Mouse (Mus musculus) lung, embryonic 14.5 days (tissue): ENCODE data around the gene Zfp683. TPM values are rescaled to one million over a fixed set of nuclear protein-coding genes. Genes with fewer than 3 reads are reported as not detected.

Source experiments
- ATAC-seq: fragments of 200-750 bp; cut with Nextera tagmentation; 2 replicates; pipeline ENCODE4 v1.8.0; 2017; ENCODE audit warnings: mild to moderate bottlenecking, moderate TSS enrichment, moderate library complexity; ENCODE audit not compliant: insufficient read depth
- DNase-seq: peaks from one replicate; pipeline ENCODE4 v3.0.0-alpha.2; 2015
- H3K27ac ChIP-seq: fragments of 300-500 bp; sonication (generic); 2 replicates; pipeline ENCODE4 v1.5.1; 2014; ENCODE audit warnings: low read depth, mild to moderate bottlenecking, moderate library complexity
- H3K27me3 ChIP-seq: fragments of 300-500 bp; sonication (generic); 2 replicates; pipeline ENCODE4 v1.6.1; 2014; ENCODE audit warnings: low read length, control low read depth; ENCODE audit not compliant: insufficient read depth
- H3K36me3 ChIP-seq: fragments of 300-500 bp; sonication (generic); 2 replicates; pipeline ENCODE4 v1.6.1; 2014; ENCODE audit warnings: control low read depth; ENCODE audit not compliant: insufficient read depth
- H3K4me1 ChIP-seq: fragments of 300-500 bp; sonication (generic); 2 replicates; pipeline ENCODE4 v1.6.1; 2014; ENCODE audit warnings: antibody characterized with exemption, control low read depth; ENCODE audit not compliant: insufficient read depth
- H3K4me2 ChIP-seq: fragments of 300-500 bp; sonication (generic); 2 replicates; pipeline ENCODE4 v1.6.1; 2014; ENCODE audit warnings: mild to moderate bottlenecking
- H3K4me3 ChIP-seq: fragments of 300-500 bp; sonication (generic); 2 replicates; pipeline ENCODE4 v1.5.1; 2014; ENCODE audit warnings: low read depth, low read length
- H3K9ac ChIP-seq: fragments of 300-500 bp; sonication (generic); 2 replicates; pipeline ENCODE4 v1.6.1; 2014
- H3K9me3 ChIP-seq: fragments of 300-500 bp; sonication (generic); 2 replicates; pipeline ENCODE4 v1.6.1; 2016; ENCODE audit warnings: low read depth, low read length, control low read depth
- CTCF ChIP-seq: IDR thresholded peaks from 2 replicates; pipeline ENCODE4 v1.5.1; 2016; ENCODE audit warnings: antibody characterized with exemption, low read depth
- WGBS: fragments of 180-500 bp; shearing (Covaris S2); extraction: QIAGEN DNeasy Blood & Tissue Kit; methylation state at CpG from one replicate; pipeline ENCODE4 v1.1.7; 2014; 5-methylcytosine and 5-hydroxymethylcytosine counted together
- polyA plus RNA-seq: library from polyadenylated mRNA; unstranded; fragments of >200 nt; fragmentation: Nextera tagmentation; extraction: Ambion mirVana; gene quantifications from 2 replicates; pipeline ENCODE4 v1.2.1, GENCODE M21; 2014

Zfp683 gene
- polyA plus RNA-seq, 1 experiment from 2014 or later, result not detected

DNA sequence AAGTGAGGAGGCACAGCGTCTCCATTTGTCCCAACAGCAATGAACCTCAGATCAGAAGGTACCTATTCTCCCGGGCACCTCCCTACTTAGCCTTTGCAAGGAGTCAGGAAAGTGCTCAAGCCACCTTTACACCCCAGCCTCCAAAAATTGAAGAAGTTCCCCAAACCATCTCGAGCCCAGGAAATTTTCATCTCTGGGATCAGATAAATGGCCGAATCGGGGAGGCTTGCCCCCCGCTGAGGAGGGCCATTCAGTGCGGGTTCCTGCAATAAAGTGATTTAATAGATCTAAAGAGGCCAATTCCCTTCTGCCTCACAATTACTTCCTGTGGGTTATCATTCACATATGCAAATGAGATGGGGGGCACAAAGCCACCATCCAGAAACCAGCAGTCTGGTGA lies 37.4 kb upstream of the Zfp683 start:
- DNase-seq (no peak), ATAC-seq (no peak)
- no peak overlapping the region for H3K27ac ChIP-seq
- H3K9me3 ChIP-seq, result no peaks in the 10 kb centered on the region
- peaks cover 45% of the 10 kb centered on the region for H3K27me3 ChIP-seq
- H3K4me2 ChIP-seq, result no peak overlapping the region
- TF ChIP-seq CTCF, result no peak
- no peak overlapping the region for H3K9ac ChIP-seq
- 14% methylated on average over 7 of the region's 7 CpGs for WGBS
- H3K4me3 ChIP-seq, result no peak overlapping the region
- no peaks in the 10 kb centered on the region for H3K4me1 ChIP-seq
- H3K36me3 ChIP-seq, result no peaks in the 10 kb centered on the region

- ATAC-seq (no peak), DNase-seq (no peak)
- no peak overlapping the region for H3K27ac ChIP-seq
- H3K4me3 ChIP-seq, result no peak overlapping the region
- no peaks in the 10 kb centered on the region for H3K4me1 ChIP-seq
- H3K9me3 ChIP-seq, result no peaks in the 10 kb centered on the region
- H3K36me3 ChIP-seq, result no peaks in the 10 kb centered on the region
- peaks cover 45% of the 10 kb centered on the region for H3K27me3 ChIP-seq
- no peak for TF ChIP-seq CTCF
- WGBS, result 3% methylated on average over 8 of the region's 8 CpGs
- H3K9ac ChIP-seq, result no peak overlapping the region
- no peak overlapping the region for H3K4me2 ChIP-seq
Observed at GRCm38 (mm10) chr4:134016767-134017166, 36.9 kb upstream of the Zfp683 start.

- H3K4me2 ChIP-seq, result peak overlapping the region; percentile 45; the same call in 1 of the 2 replicates
- ATAC-seq (no peak), DNase-seq (no peak)
- H3K27ac ChIP-seq, result no peak overlapping the region
- H3K4me3 ChIP-seq, result peak overlapping the region; percentile 21
- whole genome bisulfite sequencing, result 5% methylated on average over 21 of the region's 21 CpGs
- H3K4me1 ChIP-seq, result no peaks in the 10 kb centered on the region
- no peak for TF ChIP-seq CTCF
- H3K27me3 ChIP-seq, result peaks cover 44% of the 10 kb centered on the region
- no peaks in the 10 kb centered on the region for H3K9me3 ChIP-seq
- no peak overlapping the region for H3K9ac ChIP-seq
- no peaks in the 10 kb centered on the region for H3K36me3 ChIP-seq
Observed at GRCm38 (mm10) chr4:134017201-134017865, 36.3 kb upstream of the Zfp683 start.

- no peak for TF ChIP-seq CTCF
- Histone ChIP-seq H3K9ac (no peak overlapping the region), H3K27ac (no peak overlapping the region), H3K27me3 (peaks cover 42% of the 10 kb centered on the region), H3K4me1 (no peaks in the 10 kb centered on the region), H3K36me3 (no peaks in the 10 kb centered on the region), H3K9me3 (no peaks in the 10 kb centered on the region), H3K4me2 (peak overlapping the region; percentile 45), H3K4me3 (peak overlapping the region; percentile 21)
- ATAC-seq (no peak), DNase-seq (no peak)
- WGBS, result under 1% methylated on average over 46 of the region's 46 CpGs
Observed at GRCm38 (mm10) chr4:134018038-134018778, 35.4 kb upstream of the Zfp683 start.

DNA sequence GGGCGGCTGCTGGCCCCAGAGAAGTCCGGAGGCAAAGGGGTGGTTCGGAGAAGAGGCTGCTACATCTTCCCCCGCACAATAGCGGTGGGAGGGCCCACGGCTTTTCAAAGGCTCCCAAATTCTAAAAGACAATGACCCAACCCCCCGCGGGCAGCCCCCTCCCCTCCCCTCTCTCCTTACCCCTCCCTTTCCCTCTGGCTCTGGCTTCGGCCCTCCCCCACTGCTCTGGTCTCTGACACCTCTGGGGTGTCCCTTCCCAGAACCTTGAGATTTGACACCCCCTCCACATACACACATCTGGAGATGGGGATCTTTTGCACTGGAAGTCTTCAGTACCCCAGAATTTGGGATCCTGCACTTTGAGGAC lies 34.9 kb upstream of the Zfp683 start, which contains the start of gene Lin28a:
Gene Lin28a (minus strand): TSS at position 63 of the 367 bp plus-strand sequence.
- peak within 1 kb of the TSS; percentile 45 for H3K4me2 ChIP-seq
- H3K9me3 ChIP-seq, result no peaks in the 10 kb centered on the region
- DNase-seq (no peak), ATAC-seq (no peak)
- no peaks in the 10 kb centered on the region for H3K4me1 ChIP-seq
- TF ChIP-seq CTCF, result no peak
- no peaks in the 10 kb centered on the region for H3K36me3 ChIP-seq
- no peak within 1 kb of the TSS for H3K27ac ChIP-seq
- no peak within 1 kb of the TSS for H3K9ac ChIP-seq
- 0% methylated on average over 9 of the region's 9 CpGs for WGBS
- peak within 1 kb of the TSS; percentile 21 for H3K4me3 ChIP-seq
- H3K27me3 ChIP-seq, result peaks cover 42% of the 10 kb centered on the region

GRCm38 (mm10) chr4:134019210-134019609 lies 34.4 kb upstream of the Zfp683 start:
- no peak for TF ChIP-seq CTCF
- DNase-seq, result no peak
- no peak overlapping the region for H3K9ac ChIP-seq
- H3K9me3 ChIP-seq, result no peaks in the 10 kb centered on the region
- no peak overlapping the region for H3K4me3 ChIP-seq
- H3K36me3 ChIP-seq, result no peaks in the 10 kb centered on the region
- ATAC-seq, result no peak
- no peak overlapping the region for H3K4me2 ChIP-seq
- H3K27me3 ChIP-seq, result peaks cover 42% of the 10 kb centered on the region
- WGBS, result 0% methylated on average over 9 of the region's 10 CpGs
- H3K27ac ChIP-seq, result no peak overlapping the region
- no peaks in the 10 kb centered on the region for H3K4me1 ChIP-seq

DNA sequence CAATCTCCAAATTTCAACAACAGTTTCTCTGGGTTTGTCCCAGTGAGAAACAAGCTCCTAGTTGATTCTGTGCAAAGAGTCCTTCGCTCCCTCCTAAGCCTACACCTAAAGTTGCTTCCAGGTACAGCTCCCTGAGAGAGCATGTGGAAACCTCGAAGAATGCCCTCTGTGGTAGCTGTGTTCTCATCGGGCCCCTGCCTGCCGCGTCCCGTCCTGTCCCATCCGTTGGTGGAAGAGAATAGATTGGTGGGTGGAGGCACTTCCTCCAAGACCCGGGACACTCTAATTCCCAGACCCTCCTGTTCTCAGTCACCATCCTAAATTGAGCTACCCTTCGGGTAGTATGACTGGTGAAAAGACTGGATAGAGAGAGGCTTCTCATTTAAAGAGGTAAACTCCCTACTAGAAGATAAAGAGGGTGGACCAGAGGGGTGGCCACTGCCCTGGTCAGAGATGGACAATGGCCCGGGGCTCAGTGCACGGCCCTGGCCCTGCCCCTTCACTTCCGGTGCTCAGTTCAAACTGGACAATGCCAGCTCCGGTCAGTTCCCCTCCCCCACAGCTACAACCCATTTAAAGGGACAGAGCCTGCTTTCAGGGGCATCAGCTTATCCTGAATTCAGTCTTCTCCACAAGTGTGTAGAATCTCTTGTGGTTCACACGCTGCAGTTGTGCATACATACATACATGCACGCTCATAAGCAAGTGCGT lies 33.8 kb upstream of the Zfp683 start:
- Histone ChIP-seq H3K4me1 (no peaks in the 10 kb centered on the region), H3K9me3 (no peaks in the 10 kb centered on the region), H3K36me3 (no peaks in the 10 kb centered on the region), H3K4me2 (no peak overlapping the region), H3K27me3 (peaks cover 42% of the 10 kb centered on the region), H3K4me3 (no peak overlapping the region), H3K27ac (no peak overlapping the region), H3K9ac (no peak overlapping the region)
- TF ChIP-seq CTCF, result no peak
- WGBS, result 4% methylated on average over 16 of the region's 16 CpGs
- no peak for ATAC-seq
- DNase-seq, result no peak
